Mouse (Mus musculus): ENCODE results near the gene 2210016L21Rik.
A peak's percentile ranks its signal among the peaks of the same experiment; 100 is the strongest.

The 2210016L21Rik gene

DNA sequence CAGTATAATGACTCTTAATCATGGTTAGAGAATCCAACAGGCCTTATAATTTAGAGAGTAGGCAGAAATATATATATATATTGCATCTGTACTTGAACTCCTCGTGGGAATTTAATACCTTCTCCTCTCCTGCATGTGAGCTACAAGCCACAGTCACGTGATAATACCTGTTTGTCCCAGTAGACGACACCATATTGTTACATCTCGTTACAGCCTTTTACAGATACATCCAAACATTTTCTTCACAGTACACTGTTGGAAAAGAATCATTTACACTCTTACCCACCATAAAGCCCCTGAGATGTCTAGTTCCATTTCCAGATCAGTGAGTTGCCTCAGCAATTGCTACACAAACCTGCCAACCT is 790 bp downstream of the 2210016L21Rik start:
- DNase-seq (ENCODE audit: low read depth, low spot score) = no peak

DNA sequence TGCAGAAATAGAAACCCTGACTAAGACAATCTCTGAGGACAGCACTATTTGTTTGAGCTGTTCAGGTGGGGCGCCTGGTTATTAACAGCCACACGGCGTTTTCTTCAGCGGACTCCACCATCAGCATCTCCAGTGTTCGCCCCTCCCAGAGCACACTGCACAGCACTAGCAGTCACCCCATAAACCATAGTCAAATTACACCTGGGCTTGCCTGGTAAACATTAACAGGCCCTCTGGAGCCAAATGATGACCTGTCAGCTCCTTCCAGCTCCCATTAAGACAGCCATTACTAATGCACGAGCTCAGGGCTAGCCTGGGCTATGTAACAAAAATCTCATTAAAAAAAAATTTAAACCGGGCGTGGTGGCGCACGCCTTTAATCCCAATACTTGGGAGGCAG is 3.1 kb downstream of the 2210016L21Rik start:
- DNase-seq (ENCODE audit: low read depth, low spot score) = no peak

DNA sequence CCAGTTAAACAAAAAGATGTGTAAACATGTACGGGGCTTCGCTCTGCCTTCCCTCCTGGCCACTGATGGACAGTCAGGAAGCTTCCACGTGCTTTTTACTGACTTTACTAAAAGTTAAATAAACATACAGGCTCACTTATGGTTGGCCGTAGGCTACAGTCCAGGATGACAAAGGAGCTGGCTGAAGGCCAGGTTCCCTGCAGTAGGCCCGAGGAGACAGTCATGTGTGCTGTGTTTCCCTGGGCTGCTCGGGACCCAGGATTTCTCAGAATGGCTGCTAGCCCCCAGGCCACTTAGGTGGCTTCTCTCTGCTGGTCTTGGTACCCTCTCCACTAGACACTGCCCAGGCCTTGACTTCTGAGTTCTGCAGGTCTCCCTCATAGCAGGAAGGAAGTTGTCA is 6.9 kb downstream of the 2210016L21Rik start:
- DNase-seq (ENCODE audit: low read depth, low spot score) = peak; percentile 70

DNA sequence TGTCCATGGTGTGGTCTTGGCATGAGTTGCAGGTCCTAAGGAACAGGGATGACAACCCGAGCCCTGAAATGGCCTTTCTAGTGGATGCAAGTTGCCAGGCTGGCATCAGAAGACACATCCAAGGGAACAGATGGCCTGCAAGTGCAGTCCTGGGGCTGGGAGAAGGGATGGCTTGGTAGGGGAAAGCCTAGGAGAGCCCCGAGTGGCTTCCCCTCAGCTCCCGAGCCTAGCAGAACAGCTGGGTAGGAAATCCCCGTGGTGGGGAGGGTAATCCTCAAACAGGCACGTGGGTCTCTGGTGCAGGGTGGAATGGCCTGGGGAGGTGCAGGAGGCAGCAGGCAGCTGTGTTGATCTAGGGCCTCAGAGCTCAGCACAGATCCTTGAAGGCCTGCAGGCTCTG is 7.4 kb downstream of the 2210016L21Rik start:
- peak; percentile 74 for DNase-seq (ENCODE audit: low read depth, low spot score)

DNA sequence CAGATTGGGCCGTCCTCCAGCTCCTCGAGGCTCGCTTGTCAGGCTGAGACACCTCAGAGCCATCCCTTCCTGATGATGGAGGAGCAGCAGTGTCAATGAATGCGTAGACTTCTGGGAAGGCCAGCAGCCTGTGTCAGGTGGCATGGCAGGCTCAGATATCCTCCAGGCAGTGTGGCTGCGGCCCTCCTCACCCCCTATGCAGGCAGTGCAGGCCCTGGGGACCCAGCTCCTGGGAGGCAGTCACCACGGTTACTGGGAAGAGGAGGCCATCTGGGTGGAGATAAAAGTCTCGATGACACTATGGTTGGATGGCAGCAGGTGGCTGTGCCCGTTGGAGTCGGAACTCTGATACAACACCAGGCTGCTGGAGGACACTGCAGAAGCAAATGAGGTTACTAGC is 7.9 kb downstream of the 2210016L21Rik start:
- no peak for DNase-seq (ENCODE audit: low read depth, low spot score)

DNA sequence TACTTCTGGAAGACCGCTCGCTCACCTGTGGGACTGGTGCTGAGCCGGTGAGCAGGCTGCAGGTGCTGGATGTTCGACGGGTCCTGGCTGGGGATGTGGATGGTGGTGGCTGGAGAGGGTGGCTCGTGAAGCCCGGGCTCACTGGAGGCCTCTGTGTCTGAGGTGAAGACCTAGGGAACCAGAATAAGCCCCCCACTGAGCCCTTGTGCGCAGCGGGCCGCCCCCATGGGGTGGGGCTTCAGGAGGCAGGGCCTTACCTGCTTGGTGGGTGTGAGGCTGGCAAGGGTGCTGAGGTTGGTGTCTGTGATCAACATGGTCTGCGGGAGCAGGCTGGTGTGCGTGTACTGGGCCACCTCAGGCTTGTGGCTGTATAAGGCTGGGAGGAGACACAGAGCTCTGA is 8.7 kb downstream of the 2210016L21Rik start:
- no peak for DNase-seq (ENCODE audit: low read depth, low spot score)

DNA sequence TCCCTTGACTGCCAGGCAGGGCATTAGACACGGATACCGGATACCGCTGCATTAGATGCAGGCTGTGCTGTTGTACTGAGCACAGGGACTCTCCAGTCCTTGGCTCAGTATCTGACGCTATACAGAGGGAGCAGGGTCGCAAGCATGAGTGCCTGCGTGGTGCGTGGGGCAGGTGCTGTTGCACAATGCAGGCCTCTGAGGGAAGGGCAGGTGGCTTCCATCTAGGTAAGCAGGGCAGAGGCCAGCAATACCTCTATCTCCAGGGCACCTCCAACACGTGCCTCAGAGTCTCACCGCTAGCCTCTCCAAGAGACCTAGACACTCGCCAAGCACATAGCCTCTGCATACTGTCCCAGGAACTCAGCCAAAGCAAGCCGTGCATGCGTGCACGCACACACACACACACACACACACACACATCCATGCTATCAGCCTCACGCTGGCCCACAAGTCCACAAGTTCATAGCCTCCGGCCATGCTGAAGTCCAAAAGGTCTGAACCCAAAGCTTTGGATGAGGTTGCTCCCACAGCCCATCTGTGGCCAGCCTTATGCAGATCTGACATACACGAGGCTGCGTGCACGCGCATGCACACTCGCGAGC is 9.4 kb downstream of the 2210016L21Rik start:
- no peak for DNase-seq (ENCODE audit: low read depth, low spot score)

DNA sequence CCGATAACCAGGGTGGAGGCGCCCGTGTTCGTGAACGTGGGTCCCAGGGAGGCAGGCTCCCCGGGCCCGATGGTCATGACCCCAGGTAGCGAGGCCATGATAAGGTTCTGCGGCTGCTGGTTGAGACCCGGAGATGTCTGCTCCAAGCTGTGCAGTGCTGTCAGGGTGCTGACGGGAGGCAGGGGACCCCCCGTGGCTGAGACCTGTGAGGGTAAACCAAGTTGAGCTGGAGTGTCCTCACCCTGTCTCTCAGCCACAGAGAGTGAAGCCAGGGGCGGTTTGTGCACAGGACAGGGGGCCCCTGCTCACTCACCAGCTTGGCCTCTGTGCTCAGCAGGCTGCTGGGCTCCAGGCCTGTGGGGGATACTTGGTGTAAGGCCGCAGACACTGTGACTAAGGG is 11.4 kb downstream of the 2210016L21Rik start:
- no peak for DNase-seq (ENCODE audit: low read depth, low spot score)

DNA sequence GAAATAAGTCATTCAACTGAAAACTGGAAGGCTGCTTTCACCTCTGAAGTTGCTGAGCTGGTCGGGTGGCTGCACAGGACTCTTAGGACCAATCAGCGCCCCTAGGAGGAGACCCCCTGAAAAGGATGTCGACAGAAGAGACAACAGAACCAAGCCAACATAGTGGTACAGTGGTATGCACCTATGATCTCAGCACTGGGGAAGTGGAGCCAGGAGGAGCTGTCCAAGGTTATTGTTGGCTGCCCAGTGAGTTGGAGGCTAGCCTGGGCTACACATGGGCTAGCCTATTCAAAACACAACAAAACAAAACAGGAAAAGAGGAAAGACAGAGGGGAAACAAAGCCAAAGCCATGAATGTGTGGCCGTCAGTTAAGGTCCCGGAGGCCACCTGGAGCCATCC is 16.1 kb downstream of the 2210016L21Rik start:
- DNase-seq (ENCODE audit: low read depth, low spot score) = no peak

DNA sequence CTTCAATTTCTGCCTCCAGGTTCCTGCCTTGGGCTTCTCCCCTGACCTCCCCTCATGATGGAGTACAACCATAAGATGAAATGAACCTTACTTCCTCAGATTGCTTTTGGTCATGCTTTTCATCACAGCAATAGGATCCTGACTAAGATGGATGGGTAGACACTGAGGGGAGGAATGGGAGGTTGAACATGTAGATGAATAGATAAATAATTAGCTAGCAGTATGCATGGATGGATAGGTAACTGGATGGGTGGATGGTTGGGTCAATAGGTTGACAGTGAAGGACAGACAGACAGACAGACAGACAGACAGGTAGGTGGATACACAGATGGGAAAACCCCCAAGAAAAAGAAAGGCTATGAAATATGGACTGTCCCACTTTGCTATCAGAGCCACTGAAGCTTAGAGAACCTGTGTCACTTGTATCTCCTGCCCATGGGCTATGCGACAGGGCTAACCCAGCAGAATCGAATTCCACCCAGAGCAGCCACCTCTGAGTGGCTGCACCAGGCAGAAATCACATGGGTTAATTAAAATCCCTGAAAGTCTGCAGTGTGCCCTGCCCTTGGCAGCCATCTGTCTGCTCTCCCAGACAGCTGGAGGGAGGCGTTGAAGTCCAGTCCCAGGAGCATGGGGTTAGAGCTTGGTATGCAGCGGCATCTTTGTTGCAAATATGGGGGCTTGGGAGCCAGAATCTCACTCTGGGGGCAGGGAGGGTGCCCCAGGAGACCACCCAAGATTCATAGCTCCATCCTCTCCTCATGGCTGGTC is 19.8 kb downstream of the 2210016L21Rik start:
- DNase-seq (ENCODE audit: low read depth, low spot score) = no peak

DNA sequence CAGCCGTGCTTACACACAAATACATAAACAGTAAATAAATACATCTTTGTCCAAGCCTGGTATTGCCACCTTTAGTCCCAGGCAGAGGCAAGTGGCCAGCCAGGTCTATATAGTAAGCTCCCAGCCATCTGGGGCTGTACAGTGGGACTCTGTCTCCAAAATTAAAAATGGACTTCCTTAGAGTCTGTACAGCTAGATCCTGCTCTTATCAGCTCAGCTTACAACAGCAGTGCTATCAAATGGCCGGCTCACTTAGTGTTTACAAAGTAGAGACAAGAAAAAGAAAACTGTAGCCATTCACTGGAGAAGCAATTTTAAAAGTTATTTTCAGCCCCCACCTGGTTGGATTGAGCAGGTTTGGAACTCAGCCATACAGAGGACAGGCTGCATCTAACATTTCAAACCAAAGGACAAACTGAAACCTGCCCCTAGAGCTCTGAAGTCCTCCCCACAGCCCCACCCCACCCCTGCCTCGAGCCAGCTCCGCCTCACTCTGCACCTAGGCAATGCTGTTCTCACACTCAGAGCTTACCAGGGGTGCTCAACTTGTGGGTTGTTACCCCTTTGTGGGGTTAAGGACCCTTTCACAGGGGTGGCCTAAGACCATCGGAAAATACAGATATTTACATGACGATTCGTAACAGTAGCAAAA is 22.5 kb downstream of the 2210016L21Rik start:
- no peak for DNase-seq (ENCODE audit: low read depth, low spot score)

DNA sequence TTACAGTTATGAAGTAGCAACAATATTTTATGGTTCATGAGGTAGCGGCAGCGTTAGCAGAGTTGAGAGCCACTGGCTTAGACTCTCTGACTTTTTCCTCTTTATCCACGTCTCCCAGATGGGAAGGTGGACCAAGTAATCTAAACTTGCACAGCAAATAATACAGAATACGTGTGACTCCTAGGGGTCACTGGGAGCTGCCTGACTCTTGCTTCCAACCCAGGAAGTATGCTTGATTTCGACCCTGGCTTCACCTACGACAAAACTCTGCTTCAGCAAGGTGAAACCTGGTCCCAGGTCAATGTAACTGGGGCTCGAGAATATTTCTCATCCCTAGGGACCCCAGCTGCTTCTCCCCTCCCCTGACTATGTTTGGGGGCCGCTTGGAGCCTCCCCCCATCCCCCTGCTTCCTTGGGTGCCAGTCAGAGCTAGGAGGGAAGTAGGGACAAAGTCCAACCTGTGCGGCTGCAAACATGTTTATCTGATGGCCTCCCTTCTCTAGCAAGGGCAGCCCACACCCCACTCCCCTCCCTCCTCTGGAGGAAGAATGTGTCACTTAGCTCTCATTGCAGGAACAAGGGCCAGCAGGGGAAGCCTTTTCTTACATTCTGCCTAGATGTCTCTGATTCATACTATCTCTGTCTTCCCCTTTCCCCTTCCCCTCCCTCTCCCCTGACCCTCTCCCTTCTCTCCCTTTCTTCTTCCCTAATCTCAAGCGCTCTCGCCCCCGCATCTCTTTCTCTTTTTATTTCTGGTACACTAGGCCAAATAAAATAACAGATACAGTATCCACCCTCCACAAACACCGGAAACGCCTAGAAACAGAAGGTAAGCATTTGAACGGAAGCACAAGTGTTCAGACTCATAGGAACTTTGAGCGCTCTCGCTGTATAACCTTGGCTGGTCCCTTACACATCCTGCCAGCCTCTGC is 23.3 kb downstream of the 2210016L21Rik start:
- DNase-seq (ENCODE audit: low read depth, low spot score) = peak; percentile 16

DNA sequence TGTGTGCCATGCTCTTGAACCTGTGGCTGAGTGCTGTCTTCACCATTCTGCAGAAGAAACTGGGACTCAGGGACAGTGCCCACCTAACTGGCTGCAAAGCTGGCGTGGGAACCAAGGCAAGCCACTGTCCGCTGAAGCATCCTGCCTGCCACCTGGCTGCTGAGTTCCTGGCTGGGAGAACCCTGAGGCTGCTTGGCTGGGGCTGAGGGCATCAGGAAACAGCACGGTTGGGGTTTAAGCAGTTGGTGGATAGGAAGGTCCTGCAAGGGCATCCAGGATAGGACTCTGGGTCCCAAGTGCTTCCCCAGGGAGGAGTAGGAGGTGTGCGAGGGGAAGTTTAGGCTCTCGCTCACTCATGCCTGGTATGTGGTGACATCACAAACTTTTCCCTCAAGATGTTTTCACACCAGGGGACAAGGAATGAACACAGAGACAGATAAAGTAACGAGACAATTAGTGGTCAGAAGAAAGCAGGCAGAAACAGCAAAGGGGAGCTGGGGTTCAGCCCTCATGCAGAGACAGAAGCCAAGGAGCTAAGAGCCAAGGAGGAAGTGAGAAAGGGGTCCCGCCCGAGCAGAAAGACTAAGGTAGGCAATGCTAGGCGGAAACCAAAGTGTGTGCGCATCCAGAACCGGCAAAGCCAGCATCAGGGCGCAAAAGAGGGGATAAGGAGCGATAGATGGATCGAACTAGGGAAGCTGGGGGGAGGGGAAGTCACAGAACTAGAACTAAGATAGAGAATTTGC is 25.7 kb downstream of the 2210016L21Rik start:
- no peak for DNase-seq (ENCODE audit: low read depth, low spot score)

DNA sequence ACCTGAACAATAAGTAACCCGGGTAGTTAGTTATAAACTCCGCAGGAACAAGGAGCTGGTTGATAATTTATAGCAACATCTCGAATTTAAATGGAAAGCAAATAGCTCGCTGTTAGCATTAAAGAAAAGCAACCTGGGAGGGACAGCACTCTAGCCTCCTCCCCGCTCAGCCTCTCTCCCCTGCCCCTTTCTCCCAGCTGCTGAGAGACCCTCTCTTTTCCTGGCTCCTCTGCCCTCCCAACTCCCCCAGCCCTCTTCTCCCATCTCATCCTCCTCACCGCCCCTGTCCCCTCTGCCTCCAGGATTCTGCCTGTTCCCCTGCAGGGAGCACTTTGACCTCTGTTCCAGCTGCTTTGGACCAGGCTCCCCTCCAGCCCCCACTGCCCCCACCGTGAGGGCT is 26.7 kb downstream of the 2210016L21Rik start:
- no peak for DNase-seq (ENCODE audit: low read depth, low spot score)

DNA sequence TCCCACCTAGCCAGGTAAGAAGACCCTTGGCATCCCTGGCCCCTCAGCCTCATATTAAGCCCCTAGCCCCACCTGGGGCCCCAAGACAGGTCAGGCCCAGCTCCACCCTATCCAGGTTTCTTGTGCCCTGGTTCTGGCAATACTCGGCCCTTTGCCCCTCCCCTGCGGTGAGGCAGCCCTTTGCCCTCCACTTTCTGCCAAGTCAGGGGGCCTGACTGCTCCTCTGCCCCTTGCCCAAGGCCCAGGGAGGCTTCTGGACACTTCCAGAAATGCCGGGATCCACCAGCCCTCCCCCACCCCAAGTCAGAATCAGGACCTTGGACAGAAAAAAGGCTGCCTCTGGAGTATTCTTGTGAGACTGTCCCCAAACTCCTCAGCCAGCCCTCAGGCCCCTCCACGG is 27.1 kb downstream of the 2210016L21Rik start:
- no peak for DNase-seq (ENCODE audit: low read depth, low spot score)

DNA sequence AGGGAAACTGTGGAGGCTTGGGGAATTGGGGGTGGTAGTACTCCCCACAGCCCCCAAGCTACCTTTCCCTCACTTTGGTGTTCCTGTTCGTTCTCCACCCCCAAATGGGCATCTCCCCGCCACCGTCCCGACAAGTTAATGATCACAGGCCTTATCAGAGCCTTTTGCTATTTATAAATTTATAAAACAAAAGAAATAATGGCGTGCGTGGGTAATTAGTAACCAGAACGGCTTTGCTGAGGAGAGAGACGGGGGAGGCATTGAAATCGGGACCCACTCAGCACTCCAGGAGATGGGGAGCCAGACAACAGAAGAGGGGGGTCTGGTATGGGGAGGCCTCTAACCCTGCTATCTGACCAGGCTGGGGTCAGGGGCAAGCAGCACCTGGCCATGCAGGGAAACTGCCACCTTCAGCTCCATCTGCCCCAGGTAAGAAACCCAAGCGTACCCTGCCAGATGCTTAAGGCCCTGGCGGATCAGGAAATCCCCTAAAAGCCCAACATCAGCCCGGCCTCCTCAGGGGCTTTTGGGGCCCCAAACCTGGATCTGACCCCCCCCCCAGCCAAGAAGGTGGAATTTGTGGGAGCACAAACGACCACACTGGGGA is 27.8 kb downstream of the 2210016L21Rik start:
- DNase-seq (ENCODE audit: low read depth, low spot score) = no peak

DNA sequence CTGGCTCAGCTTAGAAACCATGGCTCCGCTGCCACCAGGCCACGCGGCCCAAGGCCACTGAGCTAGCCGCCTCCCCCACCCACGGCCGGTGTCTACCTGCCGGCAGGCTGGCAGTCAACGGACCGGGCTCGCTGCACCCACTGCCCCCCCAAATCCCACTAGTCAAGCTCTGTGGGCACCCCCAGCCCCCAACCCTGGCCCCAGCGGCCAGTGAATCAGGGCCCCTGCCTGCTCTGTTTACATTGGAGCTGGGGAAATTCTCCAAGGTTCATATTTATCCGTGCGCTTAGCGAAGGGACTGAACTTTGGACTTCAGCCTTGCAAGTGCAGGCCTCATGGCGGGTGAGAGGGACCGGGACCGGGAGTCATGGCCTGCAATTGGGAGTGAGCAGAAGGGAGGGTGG is 28.9 kb downstream of the 2210016L21Rik start, which contains the start of gene Hnf1a:
Hnf1a (minus strand) TSS at position 271 of the 404 bp plus-strand sequence.
- no peak for DNase-seq (ENCODE audit: low read depth, low spot score)

DNA sequence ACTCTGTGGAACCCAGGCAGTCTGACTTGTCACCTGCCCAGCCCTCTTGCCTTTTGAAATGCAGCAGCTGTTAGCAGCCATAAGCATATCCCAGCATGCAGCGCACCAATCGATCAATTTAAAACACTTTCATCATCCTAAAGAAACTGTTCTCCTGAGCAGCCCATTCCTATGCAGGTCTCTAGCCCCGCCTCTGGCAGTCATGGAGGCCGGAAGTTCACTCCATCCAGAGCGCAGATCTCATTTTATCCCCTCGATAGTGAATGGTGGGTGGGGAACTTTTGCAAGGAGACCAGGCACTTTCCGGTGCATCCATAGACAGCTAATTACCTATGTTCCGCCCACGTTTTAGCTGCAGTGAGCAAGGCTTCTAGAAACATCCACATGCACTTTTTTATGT is 30.2 kb downstream of the 2210016L21Rik start:
- DNase-seq (ENCODE audit: low read depth, low spot score) = no peak

DNA sequence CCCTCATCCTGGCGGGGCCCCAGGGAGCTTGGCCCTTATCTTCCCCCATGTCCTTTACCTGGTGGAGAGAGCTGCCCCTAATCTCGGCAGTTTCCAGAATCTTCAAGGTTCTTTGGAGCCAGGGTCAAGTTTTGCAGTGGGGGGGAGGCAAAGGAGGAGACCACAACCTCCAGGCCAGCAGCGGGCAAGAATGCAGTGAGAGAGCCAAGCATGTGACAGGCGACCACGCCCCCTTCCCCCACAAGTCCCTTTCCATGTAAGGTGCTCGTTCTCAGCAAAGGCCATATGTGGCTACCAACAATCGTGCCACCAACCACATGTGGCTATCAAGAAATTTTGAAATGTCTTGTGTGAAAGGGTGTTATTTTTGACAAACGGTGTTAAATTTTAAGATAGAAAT is 31.2 kb downstream of the 2210016L21Rik start:
- no peak for DNase-seq (ENCODE audit: low read depth, low spot score)

DNA sequence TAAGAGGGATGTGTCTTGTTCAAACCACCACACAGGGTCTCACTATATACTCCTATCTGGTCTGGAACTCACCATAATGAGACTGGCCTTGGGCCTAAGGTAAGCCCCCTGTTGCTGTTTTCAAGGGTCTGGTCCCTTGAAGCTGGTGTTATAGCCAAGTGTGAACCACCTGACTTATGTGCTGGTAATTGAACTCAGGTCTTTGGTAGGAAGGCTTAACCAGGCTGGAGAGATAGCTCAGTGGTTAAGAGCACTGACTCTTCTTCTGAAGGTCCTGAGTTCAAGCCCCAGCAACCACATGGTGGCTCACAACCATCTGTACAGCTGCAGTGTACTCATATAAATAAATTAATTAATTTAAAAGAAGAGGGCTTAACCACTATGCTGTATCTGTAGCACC is 35.0 kb downstream of the 2210016L21Rik start:
- DNase-seq (ENCODE audit: low read depth, low spot score) = no peak

DNA sequence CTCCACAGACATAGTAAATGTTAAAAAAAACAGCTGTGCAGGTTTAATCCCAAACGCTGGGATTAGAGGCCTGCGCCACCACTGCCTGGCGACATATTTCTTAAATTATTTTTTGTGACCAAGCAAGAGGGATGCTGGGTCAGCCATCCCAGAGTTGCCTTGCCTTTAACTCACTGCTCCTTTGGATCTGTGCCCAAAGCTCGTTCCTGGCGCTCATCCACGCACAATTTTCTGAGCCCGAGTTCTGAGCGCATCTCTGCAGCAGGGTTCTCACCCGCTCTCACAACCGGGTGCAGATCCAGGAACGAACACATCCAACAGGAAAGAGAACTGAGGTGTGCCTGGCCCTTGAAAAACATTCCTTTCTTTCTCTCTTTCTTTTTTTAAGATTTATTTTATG is 36.5 kb downstream of the 2210016L21Rik start:
- no peak for DNase-seq (ENCODE audit: low read depth, low spot score)

Measured in brain, adult 2 months (tissue).